Mouse (Mus musculus): ENCODE data around the gene Gng4. TPM values are rescaled to one million over a fixed set of nuclear protein-coding genes. Genes with fewer than 3 reads are reported as not detected.

The Gng4 gene
- polyA plus RNA-seq, 1 experiment = 1.4 TPM

- Histone ChIP-seq H3K36me3 (ENCODE audit: control insufficient read depth, insufficient read depth, low read length) (no peaks in the 10 kb centered on the region), H3K27me3 (replicated peaks; ENCODE audit: control insufficient read depth, insufficient read depth, low read length) (no peaks in the 10 kb centered on the region), H3K4me1 (ENCODE audit: control insufficient read depth, insufficient read depth, low read length) (no peaks in the 10 kb centered on the region), H3K4me3 (ENCODE audit: insufficient read depth, low read depth, low read length) (no peak overlapping the region), H3K27ac (ENCODE audit: insufficient read depth, low read depth, low read length) (no peak overlapping the region)
- no peak for DNase-seq
- TF ChIP-seq CTCF (conservative IDR thresholded peaks at IDR 0.05; ENCODE audit: insufficient read depth, insufficient read length, low read depth, low read length) (no peak), POLR2A (IDR thresholded peaks at IDR 0.05; ENCODE audit: low read depth, low read length) (no peak)
- WGBS = 51% methylated on average over 3 of the region's 3 CpGs
Observed at GRCm38 (mm10) chr13:13780271-13780670, 3.6 kb upstream of the Gng4 start.

- H3K4me1 ChIP-seq (ENCODE audit: control insufficient read depth, insufficient read depth, low read length) = no peaks in the 10 kb centered on the region
- H3K27me3 ChIP-seq (replicated peaks; ENCODE audit: control insufficient read depth, insufficient read depth, low read length) = no peaks in the 10 kb centered on the region
- no peak overlapping the region for H3K27ac ChIP-seq (ENCODE audit: insufficient read depth, low read depth, low read length)
- H3K4me3 ChIP-seq (ENCODE audit: insufficient read depth, low read depth, low read length) = no peak overlapping the region
- 56% methylated on average over 4 of the region's 4 CpGs for WGBS
- TF ChIP-seq CTCF (conservative IDR thresholded peaks at IDR 0.05; ENCODE audit: insufficient read depth, insufficient read length, low read depth, low read length) = no peak
- TF ChIP-seq POLR2A (IDR thresholded peaks at IDR 0.05; ENCODE audit: low read depth, low read length) = no peak
- no peaks in the 10 kb centered on the region for H3K36me3 ChIP-seq (ENCODE audit: control insufficient read depth, insufficient read depth, low read length)
- DNase-seq = no peak
Observed at GRCm38 (mm10) chr13:13781026-13781425, 2.8 kb upstream of the Gng4 start.

GRCm38 (mm10) chr13:13783296-13783695 is 563 bp upstream of the Gng4 start:
- TF ChIP-seq POLR2A (IDR thresholded peaks at IDR 0.05; ENCODE audit: low read depth, low read length) = no peak
- no peak for TF ChIP-seq CTCF (conservative IDR thresholded peaks at IDR 0.05; ENCODE audit: insufficient read depth, insufficient read length, low read depth, low read length)
- WGBS = 44% methylated on average over 7 of the region's 7 CpGs
- no peaks in the 10 kb centered on the region for H3K36me3 ChIP-seq (ENCODE audit: control insufficient read depth, insufficient read depth, low read length)
- no peaks in the 10 kb centered on the region for H3K27me3 ChIP-seq (replicated peaks; ENCODE audit: control insufficient read depth, insufficient read depth, low read length)
- no peak for DNase-seq
- H3K4me1 ChIP-seq (ENCODE audit: control insufficient read depth, insufficient read depth, low read length) = no peaks in the 10 kb centered on the region
- no peak overlapping the region for H3K4me3 ChIP-seq (ENCODE audit: insufficient read depth, low read depth, low read length)
- no peak overlapping the region for H3K27ac ChIP-seq (ENCODE audit: insufficient read depth, low read depth, low read length)

- TF ChIP-seq CTCF (conservative IDR thresholded peaks at IDR 0.05; ENCODE audit: insufficient read depth, insufficient read length, low read depth, low read length) = no peak
- TF ChIP-seq POLR2A (IDR thresholded peaks at IDR 0.05; ENCODE audit: low read depth, low read length) = no peak
- H3K27me3 ChIP-seq (replicated peaks; ENCODE audit: control insufficient read depth, insufficient read depth, low read length) = no peaks in the 10 kb centered on the region
- no peak overlapping the region for H3K27ac ChIP-seq (ENCODE audit: insufficient read depth, low read depth, low read length)
- no peak for DNase-seq
- H3K4me1 ChIP-seq (ENCODE audit: control insufficient read depth, insufficient read depth, low read length) = no peaks in the 10 kb centered on the region
- peak overlapping the region; percentile 48 for H3K4me3 ChIP-seq (ENCODE audit: insufficient read depth, low read depth, low read length)
- H3K36me3 ChIP-seq (ENCODE audit: control insufficient read depth, insufficient read depth, low read length) = no peaks in the 10 kb centered on the region
- WGBS = 2% methylated on average over 58 of the region's 59 CpGs
Observed at GRCm38 (mm10) chr13:13784420-13784936, 619 bp downstream of the Gng4 start.

GRCm38 (mm10) chr13:13784981-13785783 is 1.3 kb downstream of the Gng4 start:
- no peaks in the 10 kb centered on the region for H3K27me3 ChIP-seq (replicated peaks; ENCODE audit: control insufficient read depth, insufficient read depth, low read length)
- H3K4me3 ChIP-seq (ENCODE audit: insufficient read depth, low read depth, low read length) = peak overlapping the region; percentile 48
- H3K36me3 ChIP-seq (ENCODE audit: control insufficient read depth, insufficient read depth, low read length) = no peaks in the 10 kb centered on the region
- no peak for TF ChIP-seq POLR2A (IDR thresholded peaks at IDR 0.05; ENCODE audit: low read depth, low read length)
- no peak for TF ChIP-seq CTCF (conservative IDR thresholded peaks at IDR 0.05; ENCODE audit: insufficient read depth, insufficient read length, low read depth, low read length)
- H3K4me1 ChIP-seq (ENCODE audit: control insufficient read depth, insufficient read depth, low read length) = no peaks in the 10 kb centered on the region
- peak; percentile 8 for DNase-seq
- 2% methylated on average over 30 of the region's 30 CpGs for WGBS
- H3K27ac ChIP-seq (ENCODE audit: insufficient read depth, low read depth, low read length) = no peak overlapping the region

GRCm38 (mm10) chr13:13786971-13787370 is 3.1 kb downstream of the Gng4 start:
- TF ChIP-seq CTCF (conservative IDR thresholded peaks at IDR 0.05; ENCODE audit: insufficient read depth, insufficient read length, low read depth, low read length) (no peak), POLR2A (IDR thresholded peaks at IDR 0.05; ENCODE audit: low read depth, low read length) (no peak)
- 90% methylated on average over 6 of the region's 6 CpGs for whole genome bisulfite sequencing
- Histone ChIP-seq H3K27ac (ENCODE audit: insufficient read depth, low read depth, low read length) (no peak overlapping the region), H3K27me3 (replicated peaks; ENCODE audit: control insufficient read depth, insufficient read depth, low read length) (no peaks in the 10 kb centered on the region), H3K36me3 (ENCODE audit: control insufficient read depth, insufficient read depth, low read length) (no peaks in the 10 kb centered on the region), H3K4me1 (ENCODE audit: control insufficient read depth, insufficient read depth, low read length) (no peaks in the 10 kb centered on the region), H3K4me3 (ENCODE audit: insufficient read depth, low read depth, low read length) (no peak overlapping the region)
- no peak for DNase-seq

GRCm38 (mm10) chr13:13788070-13788469 is 4.2 kb downstream of the Gng4 start:
- H3K36me3 ChIP-seq (ENCODE audit: control insufficient read depth, insufficient read depth, low read length) = no peaks in the 10 kb centered on the region
- DNase-seq = no peak
- TF ChIP-seq POLR2A (IDR thresholded peaks at IDR 0.05; ENCODE audit: low read depth, low read length) (no peak), CTCF (conservative IDR thresholded peaks at IDR 0.05; ENCODE audit: insufficient read depth, insufficient read length, low read depth, low read length) (no peak)
- no peaks in the 10 kb centered on the region for H3K27me3 ChIP-seq (replicated peaks; ENCODE audit: control insufficient read depth, insufficient read depth, low read length)
- H3K4me3 ChIP-seq (ENCODE audit: insufficient read depth, low read depth, low read length) = no peak overlapping the region
- H3K4me1 ChIP-seq (ENCODE audit: control insufficient read depth, insufficient read depth, low read length) = no peaks in the 10 kb centered on the region
- H3K27ac ChIP-seq (ENCODE audit: insufficient read depth, low read depth, low read length) = no peak overlapping the region
- WGBS = 89% methylated on average over 4 of the region's 4 CpGs

Data from kidney, adult 2 months (tissue).